Mouse (Mus musculus): Measurements from ENCODE around the gene Cacnb3. TPM values are rescaled to one million over a fixed set of nuclear protein-coding genes. Genes with fewer than 3 reads are reported as not detected.
A peak's percentile ranks its signal among the peaks of the same experiment; 100 is the strongest.

Gene Cacnb3
- polyA plus RNA-seq, 2 experiments = 33.9 to 75.2 TPM

DNA sequence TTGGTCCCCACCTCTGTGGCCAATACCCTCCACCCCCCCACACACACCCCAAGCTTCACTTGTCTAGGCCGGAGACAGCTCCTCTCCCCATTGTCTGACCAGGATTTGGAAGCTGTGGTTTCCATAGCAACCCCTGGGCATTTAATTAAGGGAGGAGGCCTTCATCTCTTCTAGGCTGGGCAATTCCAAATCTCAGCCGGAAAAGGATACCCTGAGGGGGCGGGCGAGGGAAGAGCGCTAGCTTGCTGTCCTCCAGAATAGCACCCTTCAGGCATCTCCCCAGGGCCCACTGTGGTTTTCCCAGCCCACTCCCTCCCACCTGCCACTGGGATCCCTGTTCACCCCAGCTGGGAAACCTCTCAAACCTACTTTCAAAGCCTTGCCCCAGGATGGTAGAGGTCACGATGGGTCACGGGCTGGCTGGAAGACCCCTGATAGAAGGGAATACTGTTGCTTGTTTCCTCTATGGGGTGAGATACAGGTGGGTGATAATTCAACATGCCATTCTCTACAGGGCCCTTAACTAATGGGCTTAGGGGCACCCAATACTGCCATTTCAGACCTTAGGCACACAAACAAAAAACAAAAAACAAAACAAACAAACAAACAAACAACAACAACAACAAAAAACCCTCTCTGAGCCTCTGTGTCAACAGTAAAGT is 61.0 kb downstream of the Cacnb3 start:
- Histone ChIP-seq H3K9ac (ENCODE audit: low read depth, low read length, severe bottlenecking) (no peak overlapping the region), H3K36me3 (ENCODE audit: control insufficient read depth, insufficient read depth, low read length) (no peaks in the 10 kb centered on the region), H3K27ac (replicated peaks; ENCODE audit: low read depth, low read length) (no peak overlapping the region), H3K4me3 (replicated peaks; ENCODE audit: low read length) (no peak overlapping the region), H3K27me3 (ENCODE audit: control insufficient read depth, insufficient read depth, low read length) (no peaks in the 10 kb centered on the region), H3K9me3 (ENCODE audit: control insufficient read depth, low read length) (no peaks in the 10 kb centered on the region), H3K4me2 (replicated peaks; ENCODE audit: low read depth, low read length, severe bottlenecking) (no peak overlapping the region), H3K4me1 (ENCODE audit: control insufficient read depth, insufficient read depth, low read length) (peaks cover 6% of the 10 kb centered on the region; the same call in 1 of the 2 replicates)
- no peak for TF ChIP-seq POLR2A (IDR thresholded peaks at IDR 0.05; ENCODE audit: borderline replicate concordance, extremely low read depth, insufficient read depth, insufficient read length)
- no peak for DNase-seq (ENCODE audit: low spot score)
- 57% methylated on average over 7 of the region's 7 CpGs for WGBS
- ATAC-seq (ENCODE audit: low FRiP score, low read depth) = no peak

DNA sequence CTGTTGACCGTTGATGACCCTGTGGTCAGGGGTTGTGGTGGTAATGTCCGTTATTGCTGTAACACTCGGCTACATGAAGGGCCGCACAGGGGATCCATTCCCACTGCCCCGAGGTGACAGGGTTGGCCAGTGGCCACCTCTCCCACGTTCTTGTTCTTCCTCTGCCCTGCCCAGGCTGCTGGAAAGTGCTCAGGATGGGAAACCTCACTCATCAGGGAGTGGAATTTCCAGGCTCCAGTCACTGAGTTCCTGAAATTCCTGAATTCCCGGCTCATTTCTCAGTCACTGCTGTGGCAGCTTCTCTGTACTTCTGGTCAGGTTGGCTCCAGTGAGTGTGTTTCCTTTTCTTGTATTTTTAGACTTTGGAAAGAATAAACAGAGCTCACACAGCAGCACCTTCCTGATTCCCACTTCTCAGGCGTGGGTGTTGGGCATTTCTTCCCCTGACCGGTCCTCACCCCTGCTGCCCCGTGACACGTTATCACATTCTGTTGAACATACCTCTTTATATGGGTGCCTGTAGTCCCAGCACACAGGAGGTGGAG is 61.6 kb downstream of the Cacnb3 start:
- H3K4me2 ChIP-seq (replicated peaks; ENCODE audit: low read depth, low read length, severe bottlenecking) = no peak overlapping the region
- DNase-seq (ENCODE audit: low spot score) = peak; percentile 60
- H3K4me1 ChIP-seq (ENCODE audit: control insufficient read depth, insufficient read depth, low read length) = peaks cover 6% of the 10 kb centered on the region; the same call in 1 of the 2 replicates

More for the DNA sequence above, 61.6 kb downstream of the Cacnb3 start:
- 0 out of 2 replicates have a peak, but pooled peaks have one; percentile 47 for ATAC-seq (ENCODE audit: low FRiP score, low read depth)
- no peaks in the 10 kb centered on the region for H3K9me3 ChIP-seq (ENCODE audit: control insufficient read depth, low read length)
- no peak for TF ChIP-seq POLR2A (IDR thresholded peaks at IDR 0.05; ENCODE audit: borderline replicate concordance, extremely low read depth, insufficient read depth, insufficient read length)
- H3K4me3 ChIP-seq (replicated peaks; ENCODE audit: low read length) = no peak overlapping the region
- WGBS = 37% methylated on average over 11 of the region's 11 CpGs
- no peaks in the 10 kb centered on the region for H3K27me3 ChIP-seq (ENCODE audit: control insufficient read depth, insufficient read depth, low read length)
- H3K9ac ChIP-seq (ENCODE audit: low read depth, low read length, severe bottlenecking) = no peak overlapping the region
- 0 out of 2 replicates have a peak overlapping the region, but pooled peaks have one; percentile 16 for H3K27ac ChIP-seq (replicated peaks; ENCODE audit: low read depth, low read length)
- no peaks in the 10 kb centered on the region for H3K36me3 ChIP-seq (ENCODE audit: control insufficient read depth, insufficient read depth, low read length)

Other genes starting within 250 kb of the Cacnb3 start
- gene Olfr283, start 249.9 kb upstream of the Cacnb3 start, polyA plus RNA-seq (2012; rRNA removed) = 0.10 TPM in 1 of 2 replicates, not detected in the other
- gene Olfr283, start 249.9 kb upstream of the Cacnb3 start, polyA plus RNA-seq (2014; fragmentation: Nextera tagmentation; extraction: Ambion mirVana) = not detected in 2 replicates
- not detected in 2 replicates for gene Olfr282, start 199.6 kb upstream of the Cacnb3 start, polyA plus RNA-seq (2012; rRNA removed)
- gene Olfr282, start 199.6 kb upstream of the Cacnb3 start, polyA plus RNA-seq (2014; fragmentation: Nextera tagmentation; extraction: Ambion mirVana) = not detected in 2 replicates
- gene Olfr281, start 178.3 kb upstream of the Cacnb3 start, polyA plus RNA-seq (2012; rRNA removed) = not detected in 2 replicates
- gene Olfr281, start 178.3 kb upstream of the Cacnb3 start, polyA plus RNA-seq (2014; fragmentation: Nextera tagmentation; extraction: Ambion mirVana) = not detected in 2 replicates
- not detected in 2 replicates for gene OR5BS1P, start 160.9 kb upstream of the Cacnb3 start, polyA plus RNA-seq (2012; rRNA removed)
- gene OR5BS1P, start 160.9 kb upstream of the Cacnb3 start, polyA plus RNA-seq (2014; fragmentation: Nextera tagmentation; extraction: Ambion mirVana) = not detected in 2 replicates
- gene Lalba, start 148.1 kb upstream of the Cacnb3 start, polyA plus RNA-seq (2012; rRNA removed) = 0.14 and 0.32 TPM in 2 replicates
- gene Lalba, start 148.1 kb upstream of the Cacnb3 start, polyA plus RNA-seq (2014; fragmentation: Nextera tagmentation; extraction: Ambion mirVana) = not detected in 2 replicates
- not detected in 2 replicates for gene Olfr279, start 138.4 kb upstream of the Cacnb3 start, polyA plus RNA-seq (2012; rRNA removed)
- not detected in 2 replicates for gene Olfr279, start 138.4 kb upstream of the Cacnb3 start, polyA plus RNA-seq (2014; fragmentation: Nextera tagmentation; extraction: Ambion mirVana)
- 99.8 and 105 TPM in 2 replicates for gene Kansl2, start 96.6 kb upstream of the Cacnb3 start, polyA plus RNA-seq (2012; rRNA removed)
- 104 and 108 TPM in 2 replicates for gene Kansl2, start 96.6 kb upstream of the Cacnb3 start, polyA plus RNA-seq (2014; fragmentation: Nextera tagmentation; extraction: Ambion mirVana)
- 19.4 and 21.6 TPM in 2 replicates for gene Ccnt1, start 59.9 kb upstream of the Cacnb3 start, polyA plus RNA-seq (2012; rRNA removed)
- 45.3 and 53.4 TPM in 2 replicates for gene Ccnt1, start 59.9 kb upstream of the Cacnb3 start, polyA plus RNA-seq (2014; fragmentation: Nextera tagmentation; extraction: Ambion mirVana)
- gene 4930415O20Rik, start 59.8 kb upstream of the Cacnb3 start, polyA plus RNA-seq (2012; rRNA removed) = not detected in 2 replicates
- gene 4930415O20Rik, start 59.8 kb upstream of the Cacnb3 start, polyA plus RNA-seq (2014; fragmentation: Nextera tagmentation; extraction: Ambion mirVana) = 0.37 TPM in 1 of 2 replicates, not detected in the other
- 74.0 and 82.0 TPM in 2 replicates for gene Adcy6, start 20.8 kb upstream of the Cacnb3 start, polyA plus RNA-seq (2012; rRNA removed)
- 14.3 and 16.2 TPM in 2 replicates for gene Adcy6, start 20.8 kb upstream of the Cacnb3 start, polyA plus RNA-seq (2014; fragmentation: Nextera tagmentation; extraction: Ambion mirVana)
- gene Ddx23, start 32.1 kb downstream of the Cacnb3 start, polyA plus RNA-seq (2012; rRNA removed) = 47.0 and 54.0 TPM in 2 replicates
- 22.6 and 26.5 TPM in 2 replicates for gene Ddx23, start 32.1 kb downstream of the Cacnb3 start, polyA plus RNA-seq (2014; fragmentation: Nextera tagmentation; extraction: Ambion mirVana)
- gene Rnd1, start 46.6 kb downstream of the Cacnb3 start, polyA plus RNA-seq (2012; rRNA removed) = 1.1 and 1.5 TPM in 2 replicates
- gene Rnd1, start 46.6 kb downstream of the Cacnb3 start, polyA plus RNA-seq (2014; fragmentation: Nextera tagmentation; extraction: Ambion mirVana) = 0.35 and 0.45 TPM in 2 replicates
- 0.48 and 0.55 TPM in 2 replicates for gene Ccdc65, start 77.4 kb downstream of the Cacnb3 start, polyA plus RNA-seq (2012; rRNA removed)
- 0.40 and 0.87 TPM in 2 replicates for gene Ccdc65, start 77.4 kb downstream of the Cacnb3 start, polyA plus RNA-seq (2014; fragmentation: Nextera tagmentation; extraction: Ambion mirVana)
- 58.9 and 90.9 TPM in 2 replicates for gene Fkbp11, start 97.4 kb downstream of the Cacnb3 start, polyA plus RNA-seq (2012; rRNA removed)
- gene Fkbp11, start 97.4 kb downstream of the Cacnb3 start, polyA plus RNA-seq (2014; fragmentation: Nextera tagmentation; extraction: Ambion mirVana) = 74.4 and 82.7 TPM in 2 replicates
- gene Arf3, start 132.4 kb downstream of the Cacnb3 start, polyA plus RNA-seq (2012; rRNA removed) = 75.0 and 96.4 TPM in 2 replicates
- gene Arf3, start 132.4 kb downstream of the Cacnb3 start, polyA plus RNA-seq (2014; fragmentation: Nextera tagmentation; extraction: Ambion mirVana) = 37.4 and 39.6 TPM in 2 replicates
- gene Wnt10b, start 147.3 kb downstream of the Cacnb3 start, polyA plus RNA-seq (2012; rRNA removed) = 13.7 and 14.9 TPM in 2 replicates
- gene Wnt10b, start 147.3 kb downstream of the Cacnb3 start, polyA plus RNA-seq (2014; fragmentation: Nextera tagmentation; extraction: Ambion mirVana) = 6.3 and 7.4 TPM in 2 replicates
- gene Wnt1, start 159.0 kb downstream of the Cacnb3 start, polyA plus RNA-seq (2012; rRNA removed) = not detected in 2 replicates
- 0.08 TPM in 1 of 2 replicates, not detected in the other for gene Wnt1, start 159.0 kb downstream of the Cacnb3 start, polyA plus RNA-seq (2014; fragmentation: Nextera tagmentation; extraction: Ambion mirVana)
- 0.44 and 0.59 TPM in 2 replicates for gene Ddn, start 178.7 kb downstream of the Cacnb3 start, polyA plus RNA-seq (2012; rRNA removed)
- 0.14 TPM in 1 of 2 replicates, not detected in the other for gene Ddn, start 178.7 kb downstream of the Cacnb3 start, polyA plus RNA-seq (2014; fragmentation: Nextera tagmentation; extraction: Ambion mirVana)
- gene Prkag1, start 200.7 kb downstream of the Cacnb3 start, polyA plus RNA-seq (2012; rRNA removed) = 93.1 and 93.7 TPM in 2 replicates
- gene Prkag1, start 200.7 kb downstream of the Cacnb3 start, polyA plus RNA-seq (2014; fragmentation: Nextera tagmentation; extraction: Ambion mirVana) = 81.3 and 82.3 TPM in 2 replicates
- gene Kmt2d, start 240.4 kb downstream of the Cacnb3 start, polyA plus RNA-seq (2012; rRNA removed) = 27.1 and 27.3 TPM in 2 replicates
- gene Kmt2d, start 240.4 kb downstream of the Cacnb3 start, polyA plus RNA-seq (2014; fragmentation: Nextera tagmentation; extraction: Ambion mirVana) = 16.7 and 20.1 TPM in 2 replicates

Measured in limb, embryonic 14.5 days (tissue).